Mouse (Mus musculus) midbrain, embryonic 16.5 days (tissue): ENCODE results near the gene Xrcc6. TPM values are rescaled to one million over a fixed set of nuclear protein-coding genes. Genes with fewer than 3 reads are reported as not detected.

Experiments
- ATAC-seq: fragments of 200-750 bp; cut with Nextera tagmentation; 2 replicates; pipeline ENCODE4 v1.8.0; 2017; ENCODE audit warnings: moderate TSS enrichment
- H3K27ac ChIP-seq: fragments of 300-500 bp; sonication (generic); 2 replicates; pipeline ENCODE4 v1.5.1; 2014; ENCODE audit warnings: mild to moderate bottlenecking, low read length, mixed read lengths
- H3K27me3 ChIP-seq: fragments of 300-500 bp; sonication (generic); 2 replicates; pipeline ENCODE4 v1.6.1; 2014; ENCODE audit warnings: low read depth, low read length, mixed read lengths; ENCODE audit not compliant: control insufficient read depth, insufficient read depth
- H3K36me3 ChIP-seq: fragments of 300-500 bp; sonication (generic); 2 replicates; pipeline ENCODE4 v1.6.1; 2014; ENCODE audit warnings: mild to moderate bottlenecking, low read length, moderate library complexity, mixed read lengths; ENCODE audit not compliant: control insufficient read depth, insufficient read depth
- H3K4me1 ChIP-seq: fragments of 300-500 bp; sonication (generic); 2 replicates; pipeline ENCODE4 v1.6.1; 2014; ENCODE audit warnings: mild to moderate bottlenecking, low read length, mixed read lengths; ENCODE audit not compliant: control insufficient read depth, insufficient read depth
- H3K4me2 ChIP-seq: fragments of 300-500 bp; sonication (generic); 2 replicates; pipeline ENCODE4 v1.6.1; 2014; ENCODE audit warnings: mild to moderate bottlenecking, low read length, mixed read lengths
- H3K4me3 ChIP-seq: fragments of 300-500 bp; sonication (generic); 2 replicates; pipeline ENCODE4 v1.5.1; 2014; ENCODE audit warnings: low read depth, mild to moderate bottlenecking, low read length, moderate library complexity, mixed read lengths
- H3K9ac ChIP-seq: fragments of 300-500 bp; sonication (generic); 2 replicates; pipeline ENCODE4 v1.6.1; 2014; ENCODE audit warnings: low read depth, low read length, mixed read lengths
- H3K9me3 ChIP-seq: fragments of 300-500 bp; sonication (generic); replicated peaks from 2 replicates; pipeline ENCODE4 v1.6.1; 2014; ENCODE audit warnings: mild to moderate bottlenecking, low read length, mixed read lengths; ENCODE audit not compliant: control insufficient read depth, poor library complexity, severe bottlenecking
- WGBS: fragments of 180-500 bp; shearing (Covaris S2); extraction: QIAGEN DNeasy Blood & Tissue Kit; methylation state at CpG from one replicate; pipeline ENCODE4 v1.1.7; 2014; 5-methylcytosine and 5-hydroxymethylcytosine counted together
- polyA plus RNA-seq: library from polyadenylated mRNA; unstranded; fragments of >200 nt; fragmentation: Nextera tagmentation; extraction: Ambion mirVana; gene quantifications from 2 replicates; pipeline ENCODE4 v1.2.1, GENCODE M21; 2015

Gene Xrcc6
- polyA plus RNA-seq, 1 experiment from 2014 or later: 37.3 TPM

- no peaks in the 10 kb centered on the region for H3K27me3 ChIP-seq
- no peaks in the 10 kb centered on the region for H3K4me1 ChIP-seq
- H3K27ac ChIP-seq: no peak overlapping the region
- 93% methylated on average over 8 of the region's 8 CpGs for WGBS
- H3K9me3 ChIP-seq: no peaks in the 10 kb centered on the region
- no peak overlapping the region for H3K4me3 ChIP-seq
- H3K9ac ChIP-seq: no peak overlapping the region
- ATAC-seq: no peak
- H3K36me3 ChIP-seq: peaks cover 4% of the 10 kb centered on the region; the same call in 1 of the 2 replicates
- no peak overlapping the region for H3K4me2 ChIP-seq
Measured at GRCm38 (mm10) chr15:82004257-82004656, 16.6 kb downstream of the Xrcc6 start.

- H3K4me3 ChIP-seq: no peak overlapping the region
- H3K9me3 ChIP-seq: no peaks in the 10 kb centered on the region
- 96% methylated on average over 6 of the region's 6 CpGs for WGBS
- H3K4me2 ChIP-seq: no peak overlapping the region
- no peak for ATAC-seq
- no peak overlapping the region for H3K9ac ChIP-seq
- no peaks in the 10 kb centered on the region for H3K27me3 ChIP-seq
- H3K36me3 ChIP-seq: no peaks in the 10 kb centered on the region
- H3K4me1 ChIP-seq: peaks cover 15% of the 10 kb centered on the region
- H3K27ac ChIP-seq: no peak overlapping the region
Measured at GRCm38 (mm10) chr15:82011947-82012346, 24.3 kb downstream of the Xrcc6 start.

- Histone ChIP-seq H3K4me2 (peak overlapping the region; percentile 84), H3K4me1 (peaks cover 19% of the 10 kb centered on the region), H3K9me3 (no peaks in the 10 kb centered on the region), H3K27me3 (no peaks in the 10 kb centered on the region), H3K9ac (peak overlapping the region; percentile 89), H3K27ac (no peak overlapping the region; the same call in 1 of the 2 replicates), H3K36me3 (peaks cover 4% of the 10 kb centered on the region; the same call in 1 of the 2 replicates), H3K4me3 (peak overlapping the region; percentile 83)
- no peak for ATAC-seq
- WGBS: 15% methylated on average over 9 of the region's 9 CpGs
Measured at GRCm38 (mm10) chr15:82014745-82015391, 27.2 kb downstream of the Xrcc6 start.

DNA sequence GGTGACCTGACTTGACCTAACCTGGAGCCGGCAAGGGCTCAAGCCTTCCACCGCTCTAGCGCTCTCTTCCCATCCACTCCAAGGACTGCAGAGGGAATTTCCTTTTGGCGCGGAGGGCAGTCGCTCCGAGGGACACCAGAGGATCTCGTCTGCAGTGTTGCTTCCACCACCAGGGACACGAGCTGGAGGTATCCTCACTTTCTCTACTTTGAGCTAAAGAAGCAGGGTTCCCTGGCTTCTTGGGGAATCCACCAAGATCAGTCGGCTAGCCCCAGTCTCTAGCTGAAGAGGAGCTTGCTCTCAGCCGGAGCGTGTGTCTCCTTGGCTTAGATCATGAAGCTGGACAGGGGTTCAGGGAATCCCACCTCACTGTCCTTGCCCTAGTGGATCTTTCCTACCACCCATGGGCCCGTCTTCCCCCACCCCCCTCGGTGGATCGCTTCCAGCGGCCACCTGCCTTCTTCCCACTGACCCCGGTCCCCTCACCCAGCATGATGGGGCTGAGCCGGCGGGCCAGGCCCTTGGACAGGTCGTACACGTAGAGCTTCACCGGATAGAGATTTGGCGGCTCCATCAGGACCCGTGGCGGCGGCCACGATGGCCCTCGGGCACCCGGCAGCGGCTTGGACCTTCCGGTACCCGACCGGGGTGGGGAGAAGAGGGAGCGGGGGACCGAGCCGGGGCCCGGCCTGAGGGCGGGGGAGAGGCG is 27.9 kb downstream of the Xrcc6 start:
- peaks cover 5% of the 10 kb centered on the region; the same call in 1 of the 2 replicates for H3K36me3 ChIP-seq
- peak overlapping the region; percentile 84 for H3K4me2 ChIP-seq
- H3K27me3 ChIP-seq: no peaks in the 10 kb centered on the region
- H3K9me3 ChIP-seq: no peaks in the 10 kb centered on the region
- under 1% methylated on average over 39 of the region's 39 CpGs for WGBS
- H3K9ac ChIP-seq: peak overlapping the region; percentile 89
- H3K27ac ChIP-seq: peak overlapping the region; percentile 81
- ATAC-seq: peak; percentile 19; the same call in 1 of the 2 replicates
- H3K4me1 ChIP-seq: peaks cover 19% of the 10 kb centered on the region
- H3K4me3 ChIP-seq: peak overlapping the region; percentile 83

DNA sequence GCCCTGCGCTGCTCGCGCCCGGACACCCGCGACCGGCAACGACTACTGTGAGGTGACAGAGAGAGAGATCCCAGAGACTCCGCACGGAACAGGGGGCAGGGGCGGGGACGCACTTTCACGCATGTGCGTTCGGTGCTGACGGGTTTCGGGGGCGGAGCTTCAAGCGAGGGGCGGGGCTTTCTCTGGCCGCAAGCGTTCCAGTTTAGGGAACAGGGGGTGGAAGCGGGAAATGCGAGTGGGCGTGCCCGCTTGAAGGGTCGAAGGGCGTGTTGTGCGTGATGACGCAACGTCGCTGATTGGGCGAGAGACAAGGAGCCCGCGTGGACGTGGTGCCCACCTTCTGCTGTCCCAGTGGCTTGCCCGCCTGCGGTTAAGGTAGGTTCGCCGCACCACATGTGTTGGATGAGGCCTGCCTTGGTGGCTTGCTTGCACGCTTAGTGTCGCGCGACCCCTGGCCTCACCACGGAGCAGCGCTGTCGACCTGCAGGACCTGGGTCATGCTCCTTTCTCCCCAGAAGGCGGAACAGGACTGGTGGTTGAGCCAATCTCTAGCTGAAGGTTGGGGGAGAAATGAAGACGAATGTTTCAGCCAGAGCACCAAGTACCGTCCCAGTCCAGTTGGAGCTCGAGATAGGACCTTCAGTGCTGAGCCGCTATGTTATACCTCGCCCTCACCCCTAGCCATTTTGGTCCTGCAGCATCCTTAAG is 28.6 kb downstream of the Xrcc6 start:
- under 1% methylated on average over 53 of the region's 53 CpGs for WGBS
- H3K4me2 ChIP-seq: peak overlapping the region; percentile 84
- H3K27ac ChIP-seq: peak overlapping the region; percentile 81
- peak overlapping the region; percentile 83 for H3K4me3 ChIP-seq
- H3K27me3 ChIP-seq: no peaks in the 10 kb centered on the region
- peak overlapping the region; percentile 89 for H3K9ac ChIP-seq
- H3K9me3 ChIP-seq: no peaks in the 10 kb centered on the region
- ATAC-seq: peak; percentile 97
- peaks cover 5% of the 10 kb centered on the region; the same call in 1 of the 2 replicates for H3K36me3 ChIP-seq
- H3K4me1 ChIP-seq: peaks cover 19% of the 10 kb centered on the region

GRCm38 (mm10) chr15:82016830-82017229 is 29.2 kb downstream of the Xrcc6 start:
- Histone ChIP-seq H3K27me3 (no peaks in the 10 kb centered on the region), H3K4me1 (peaks cover 19% of the 10 kb centered on the region), H3K4me2 (peak overlapping the region; percentile 82), H3K4me3 (peak overlapping the region; percentile 83), H3K9me3 (no peaks in the 10 kb centered on the region), H3K9ac (peak overlapping the region; percentile 75), H3K27ac (peak overlapping the region; percentile 47), H3K36me3 (peaks cover 5% of the 10 kb centered on the region; the same call in 1 of the 2 replicates)
- 0 out of 2 replicates have a peak, but pooled peaks have one; percentile 0 for ATAC-seq
- 14% methylated on average over 6 of the region's 6 CpGs for WGBS

DNA sequence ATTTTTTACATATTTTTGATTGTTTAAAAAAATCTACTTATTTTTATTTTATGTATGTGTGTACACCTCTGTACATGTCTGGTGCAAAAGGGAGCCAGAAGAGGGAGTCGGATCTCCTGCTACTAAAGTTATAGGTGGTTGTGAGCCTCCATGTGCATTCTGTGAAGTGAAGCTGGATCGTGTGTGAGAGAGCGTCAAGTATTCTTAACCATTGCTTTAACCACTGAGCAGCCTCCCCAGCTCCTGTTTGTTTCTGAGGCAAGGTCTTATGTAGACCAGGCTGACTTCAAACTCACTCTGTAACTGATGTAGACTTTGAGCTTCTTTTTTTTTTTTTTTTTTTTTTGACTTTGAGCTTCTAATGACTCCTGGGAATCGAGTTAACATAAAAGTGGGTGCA is 29.8 kb downstream of the Xrcc6 start:
- ATAC-seq: no peak
- H3K4me3 ChIP-seq: no peak overlapping the region
- no peaks in the 10 kb centered on the region for H3K27me3 ChIP-seq
- 71% methylated on average over 4 of the region's 4 CpGs for WGBS
- peaks cover 5% of the 10 kb centered on the region; the same call in 1 of the 2 replicates for H3K36me3 ChIP-seq
- H3K4me2 ChIP-seq: no peak overlapping the region; the same call in 1 of the 2 replicates
- H3K27ac ChIP-seq: no peak overlapping the region
- H3K9me3 ChIP-seq: no peaks in the 10 kb centered on the region
- peaks cover 19% of the 10 kb centered on the region for H3K4me1 ChIP-seq
- no peak overlapping the region for H3K9ac ChIP-seq

- no peak overlapping the region for H3K4me3 ChIP-seq
- H3K9ac ChIP-seq: no peak overlapping the region
- H3K9me3 ChIP-seq: no peaks in the 10 kb centered on the region
- no peak for ATAC-seq
- H3K4me2 ChIP-seq: no peak overlapping the region
- 88% methylated on average over 3 of the region's 3 CpGs for WGBS
- peaks cover 14% of the 10 kb centered on the region for H3K4me1 ChIP-seq
- H3K27ac ChIP-seq: no peak overlapping the region
- peaks cover 11% of the 10 kb centered on the region; the same call in 1 of the 2 replicates for H3K36me3 ChIP-seq
- no peaks in the 10 kb centered on the region for H3K27me3 ChIP-seq
Measured at GRCm38 (mm10) chr15:82019288-82019687, 31.7 kb downstream of the Xrcc6 start.
